Mouse (Mus musculus) embryonic facial prominence, embryonic 13.5 days (tissue): ENCODE results near the gene Fam50b. TPM values are rescaled to one million over a fixed set of nuclear protein-coding genes. Genes with fewer than 3 reads are reported as not detected.

Experiments
- polyA plus RNA-seq: library from polyadenylated mRNA; unstranded; fragments of >200 nt; fragmentation: Nextera tagmentation; extraction: Ambion mirVana; gene quantifications from 2 replicates; pipeline ENCODE4 v1.2.1, GENCODE M21; 2015

The Fam50b gene
- polyA plus RNA-seq, 1 experiment from 2014 or later, result not detected

Other genes with a start within 250 kb of the Fam50b start
- gene Pxdc1, start 81.4 kb upstream of the Fam50b start, polyA plus RNA-seq, result 20.7 and 25.5 TPM in 2 replicates
- gene Prpf4b, start 140.5 kb downstream of the Fam50b start, polyA plus RNA-seq, result 95.6 and 101 TPM in 2 replicates
- 0.73 and 0.87 TPM in 2 replicates for gene Fam217a, start 189.5 kb downstream of the Fam50b start, polyA plus RNA-seq
- not detected in 2 replicates for gene 4933417A18Rik, start 189.6 kb downstream of the Fam50b start, polyA plus RNA-seq
- gene Eci3, start 229.0 kb downstream of the Fam50b start, polyA plus RNA-seq, result 1.00 and 1.7 TPM in 2 replicates